Mouse (Mus musculus): ENCODE data around the gene Arap2. TPM values are rescaled to one million over a fixed set of nuclear protein-coding genes. Genes with fewer than 3 reads are reported as not detected.
"Not testable (repeated sequence)": the region's sequence is repeated elsewhere in the genome, so short reads cannot be mapped to it uniquely, and the experiment has no call there.

Gene Arap2
- polyA plus RNA-seq, 1 experiment from 2014 or later, result 4.4 TPM

- ATAC-seq (ENCODE audit: insufficient number of reproducible peaks, low FRiP score), result no peak
- Histone ChIP-seq H3K27me3 (replicated peaks) (no peaks in the 10 kb centered on the region), H3K9ac (no peak overlapping the region), H3K27ac (ENCODE audit: poor library complexity, severe bottlenecking) (no peak overlapping the region), H3K4me3 (no peak overlapping the region), H3K4me1 (replicated peaks) (no peaks in the 10 kb centered on the region), H3K9me3 (replicated peaks) (no peaks in the 10 kb centered on the region), H3K4me2 (no peak overlapping the region), H3K36me3 (no peaks in the 10 kb centered on the region)
- 81% methylated on average over 9 of the region's 9 CpGs for WGBS
Measured at GRCm38 (mm10) chr5:62739451-62740415, 26.2 kb downstream of the Arap2 start.

GRCm38 (mm10) chr5:62730573-62730972 lies 35.4 kb downstream of the Arap2 start:
- H3K27ac ChIP-seq (ENCODE audit: poor library complexity, severe bottlenecking); H3K36me3 ChIP-seq; H3K9ac ChIP-seq; H3K4me3 ChIP-seq; H3K27me3 ChIP-seq (replicated peaks); H3K9me3 ChIP-seq (replicated peaks); H3K4me2 ChIP-seq; H3K4me1 ChIP-seq (replicated peaks); ATAC-seq (ENCODE audit: insufficient number of reproducible peaks, low FRiP score): not testable (repeated sequence)
- WGBS, result 77% methylated on average over 7 of the region's 7 CpGs

- no peaks in the 10 kb centered on the region for H3K27me3 ChIP-seq (replicated peaks)
- no peak overlapping the region for H3K27ac ChIP-seq (ENCODE audit: poor library complexity, severe bottlenecking)
- H3K9ac ChIP-seq, result no peak overlapping the region
- 73% methylated on average over 2 of the region's 2 CpGs for WGBS
- no peaks in the 10 kb centered on the region for H3K9me3 ChIP-seq (replicated peaks)
- no peaks in the 10 kb centered on the region for H3K4me1 ChIP-seq (replicated peaks)
- H3K4me3 ChIP-seq, result no peak overlapping the region
- ATAC-seq (ENCODE audit: insufficient number of reproducible peaks, low FRiP score), result no peak
- H3K4me2 ChIP-seq, result no peak overlapping the region
- no peaks in the 10 kb centered on the region for H3K36me3 ChIP-seq
Measured at GRCm38 (mm10) chr5:62725551-62725950, 40.4 kb downstream of the Arap2 start.

GRCm38 (mm10) chr5:62723261-62724105 lies 42.5 kb downstream of the Arap2 start:
- Histone ChIP-seq H3K27ac (ENCODE audit: poor library complexity, severe bottlenecking) (no peak overlapping the region), H3K4me2 (no peak overlapping the region), H3K4me3 (no peak overlapping the region), H3K9me3 (replicated peaks) (no peaks in the 10 kb centered on the region), H3K27me3 (replicated peaks) (no peaks in the 10 kb centered on the region), H3K4me1 (replicated peaks) (peaks cover 1% of the 10 kb centered on the region; the same call in 1 of the 2 replicates), H3K36me3 (no peaks in the 10 kb centered on the region), H3K9ac (no peak overlapping the region)
- 71% methylated on average over 3 of the region's 3 CpGs for WGBS
- ATAC-seq (ENCODE audit: insufficient number of reproducible peaks, low FRiP score), result no peak

GRCm38 (mm10) chr5:62716468-62716867 lies 49.5 kb downstream of the Arap2 start:
- Histone ChIP-seq H3K9me3 (replicated peaks) (no peaks in the 10 kb centered on the region), H3K27me3 (replicated peaks) (no peaks in the 10 kb centered on the region), H3K4me3 (no peak overlapping the region), H3K4me2 (no peak overlapping the region), H3K36me3 (no peaks in the 10 kb centered on the region), H3K27ac (ENCODE audit: poor library complexity, severe bottlenecking) (no peak overlapping the region), H3K4me1 (replicated peaks) (peaks cover 3% of the 10 kb centered on the region; the same call in 1 of the 2 replicates), H3K9ac (no peak overlapping the region)
- 88% methylated on average over 3 of the region's 3 CpGs for WGBS
- ATAC-seq (ENCODE audit: insufficient number of reproducible peaks, low FRiP score), result no peak

GRCm38 (mm10) chr5:62715977-62716376 lies 50.0 kb downstream of the Arap2 start:
- no peak overlapping the region for H3K4me3 ChIP-seq
- H3K4me2 ChIP-seq, result no peak overlapping the region
- WGBS, result 58% methylated on average over 1 of the region's 1 CpGs
- no peak for ATAC-seq (ENCODE audit: insufficient number of reproducible peaks, low FRiP score)
- H3K36me3 ChIP-seq, result no peaks in the 10 kb centered on the region
- no peaks in the 10 kb centered on the region for H3K27me3 ChIP-seq (replicated peaks)
- peaks cover 3% of the 10 kb centered on the region; the same call in 1 of the 2 replicates for H3K4me1 ChIP-seq (replicated peaks)
- no peak overlapping the region for H3K9ac ChIP-seq
- no peak overlapping the region for H3K27ac ChIP-seq (ENCODE audit: poor library complexity, severe bottlenecking)
- no peaks in the 10 kb centered on the region for H3K9me3 ChIP-seq (replicated peaks)

GRCm38 (mm10) chr5:62715436-62715835 lies 50.5 kb downstream of the Arap2 start:
- Histone ChIP-seq H3K4me3 (no peak overlapping the region), H3K36me3 (no peaks in the 10 kb centered on the region), H3K27me3 (replicated peaks) (no peaks in the 10 kb centered on the region), H3K9ac (no peak overlapping the region), H3K9me3 (replicated peaks) (no peaks in the 10 kb centered on the region), H3K27ac (ENCODE audit: poor library complexity, severe bottlenecking) (no peak overlapping the region), H3K4me2 (no peak overlapping the region), H3K4me1 (replicated peaks) (peaks cover 3% of the 10 kb centered on the region; the same call in 1 of the 2 replicates)
- ATAC-seq (ENCODE audit: insufficient number of reproducible peaks, low FRiP score), result no peak
- WGBS, result 41% methylated on average over 4 of the region's 4 CpGs

GRCm38 (mm10) chr5:62710955-62711354 lies 55.0 kb downstream of the Arap2 start:
- Histone ChIP-seq H3K4me3 (no peak overlapping the region), H3K9me3 (replicated peaks) (no peaks in the 10 kb centered on the region), H3K9ac (no peak overlapping the region), H3K4me2 (no peak overlapping the region), H3K27ac (ENCODE audit: poor library complexity, severe bottlenecking) (no peak overlapping the region), H3K4me1 (replicated peaks) (no peaks in the 10 kb centered on the region), H3K36me3 (no peaks in the 10 kb centered on the region), H3K27me3 (replicated peaks) (no peaks in the 10 kb centered on the region)
- ATAC-seq (ENCODE audit: insufficient number of reproducible peaks, low FRiP score), result no peak
- 63% methylated on average over 6 of the region's 6 CpGs for WGBS

- Histone ChIP-seq H3K36me3 (no peaks in the 10 kb centered on the region), H3K9ac (no peak overlapping the region), H3K9me3 (replicated peaks) (no peaks in the 10 kb centered on the region), H3K4me1 (replicated peaks) (no peaks in the 10 kb centered on the region), H3K27ac (ENCODE audit: poor library complexity, severe bottlenecking) (no peak overlapping the region), H3K4me3 (no peak overlapping the region), H3K27me3 (replicated peaks) (no peaks in the 10 kb centered on the region), H3K4me2 (no peak overlapping the region)
- no peak for ATAC-seq (ENCODE audit: insufficient number of reproducible peaks, low FRiP score)
- WGBS, result 57% methylated on average over 7 of the region's 7 CpGs
Measured at GRCm38 (mm10) chr5:62706900-62707299, 59.1 kb downstream of the Arap2 start.

GRCm38 (mm10) chr5:62689965-62690364 lies 76.0 kb downstream of the Arap2 start:
- 65% methylated on average over 4 of the region's 4 CpGs for WGBS
- no peaks in the 10 kb centered on the region for H3K4me1 ChIP-seq (replicated peaks)
- H3K9me3 ChIP-seq (replicated peaks), result no peaks in the 10 kb centered on the region
- H3K27me3 ChIP-seq (replicated peaks), result no peaks in the 10 kb centered on the region
- H3K9ac ChIP-seq, result no peak overlapping the region
- no peak for ATAC-seq (ENCODE audit: insufficient number of reproducible peaks, low FRiP score)
- no peak overlapping the region for H3K4me2 ChIP-seq
- H3K36me3 ChIP-seq, result no peaks in the 10 kb centered on the region
- no peak overlapping the region for H3K4me3 ChIP-seq
- no peak overlapping the region for H3K27ac ChIP-seq (ENCODE audit: poor library complexity, severe bottlenecking)

- ATAC-seq (ENCODE audit: insufficient number of reproducible peaks, low FRiP score), result no peak
- Histone ChIP-seq H3K9me3 (replicated peaks) (no peaks in the 10 kb centered on the region), H3K36me3 (no peaks in the 10 kb centered on the region), H3K27me3 (replicated peaks) (no peaks in the 10 kb centered on the region), H3K4me2 (no peak overlapping the region), H3K9ac (no peak overlapping the region), H3K4me1 (replicated peaks) (no peaks in the 10 kb centered on the region), H3K4me3 (no peak overlapping the region), H3K27ac (ENCODE audit: poor library complexity, severe bottlenecking) (no peak overlapping the region)
- WGBS, result 81% methylated on average over 3 of the region's 3 CpGs
Measured at GRCm38 (mm10) chr5:62683751-62684150, 82.2 kb downstream of the Arap2 start.

All from heart, embryonic 12.5 days (tissue).